8 mouse cellular contexts compared by ENCODE assay signal in genomic region chr12:51377003-51377887, GRCm38 (mm10). TPM values are rescaled to one million over a fixed set of nuclear protein-coding genes. Genes with fewer than 3 reads are reported as not detected.
DNase-seq lines count a peak whose midpoint lies in the region; ATAC-seq and TF ChIP-seq lines count a peak whose summit lies in the region.

Scfd1 (plus strand) TSS chr12:51377510.

- no peaks in the 10 kb centered on the region for H3K27me3 ChIP-seq in forebrain, embryonic 10.5 days (ENCODE audit: poor library complexity, severe bottlenecking)
- no peaks in the 10 kb centered on the region for H3K27me3 ChIP-seq in heart, embryonic 15.5 days
- no peaks in the 10 kb centered on the region for H3K27me3 ChIP-seq in liver, embryonic 14.5 days (ENCODE audit: control insufficient read depth, insufficient read depth, low read length)
- H3K27me3 ChIP-seq in neural tube, embryonic 11.5 days (ENCODE audit: control insufficient read depth, insufficient read depth, low read length): no peaks in the 10 kb centered on the region
- no peaks in the 10 kb centered on the region for H3K27me3 ChIP-seq in stomach, postnatal 0 days (ENCODE audit: control insufficient read depth, insufficient read depth, low read length)

- peak within 1 kb of the TSS; percentile 95 for H3K27ac ChIP-seq in forebrain, embryonic 10.5 days
- H3K27ac ChIP-seq in heart, embryonic 15.5 days: peak within 1 kb of the TSS; percentile 88
- H3K27ac ChIP-seq in liver, embryonic 14.5 days: peak within 1 kb of the TSS; percentile 83
- peak within 1 kb of the TSS; percentile 51 for H3K27ac ChIP-seq in neural tube, embryonic 11.5 days (ENCODE audit: low read depth, low read length)
- H3K27ac ChIP-seq in stomach, postnatal 0 days (replicated peaks): peak within 1 kb of the TSS; percentile 81

- H3K4me3 ChIP-seq in forebrain, embryonic 10.5 days: peak within 1 kb of the TSS; percentile 80
- H3K4me3 ChIP-seq in heart, embryonic 15.5 days: peak within 1 kb of the TSS; percentile 92
- H3K4me3 ChIP-seq in liver, embryonic 14.5 days (ENCODE audit: insufficient read depth in 1 of 2, low read depth in 2 of 2, low read length in 2 of 2): peak within 1 kb of the TSS; percentile 93 to 100
- H3K4me3 ChIP-seq in neural tube, embryonic 11.5 days (ENCODE audit: low read depth, low read length): peak within 1 kb of the TSS; percentile 70
- H3K4me3 ChIP-seq in stomach, postnatal 0 days (ENCODE audit: low read depth, low read length): peak within 1 kb of the TSS; percentile 88

- TF ChIP-seq EP300 in liver, embryonic 14.5 days (IDR thresholded peaks at IDR 0.05; ENCODE audit: low read depth): no peak
- TF ChIP-seq EP300 in stomach, postnatal 0 days (optimal IDR thresholded peaks at IDR 0.05): no peak

- WGBS in forebrain, embryonic 10.5 days: 2% methylated on average over 34 of the region's 34 CpGs
- 1% methylated on average over 34 of the region's 34 CpGs for WGBS in heart, embryonic 15.5 days
- WGBS in liver, embryonic 14.5 days (ENCODE audit: insufficient replicate concordance): under 1% methylated on average over 34 of the region's 34 CpGs
- 1% methylated on average over 34 of the region's 34 CpGs for WGBS in neural tube, embryonic 11.5 days
- WGBS in stomach, postnatal 0 days: under 1% methylated on average over 34 of the region's 34 CpGs

- H3K9ac ChIP-seq in heart, embryonic 15.5 days: peak within 1 kb of the TSS; percentile 86
- H3K9ac ChIP-seq in liver, embryonic 14.5 days (replicated peaks): peak within 1 kb of the TSS; percentile 96
- peak within 1 kb of the TSS; percentile 81 for H3K9ac ChIP-seq in neural tube, embryonic 11.5 days (ENCODE audit: low read length)
- peak within 1 kb of the TSS; percentile 80 for H3K9ac ChIP-seq in stomach, postnatal 0 days (ENCODE audit: low read length)

- DNase-seq in CD8-positive naive resting alpha-beta T cell, adult 2 months (ENCODE audit: low read depth in 2 of 2, low spot score in 2 of 2): peak; percentile 88 to 89
- peak; percentile 86 for DNase-seq in c-Kit-positive CD71-negative TER-119-negative erythroid progenitor cells, embryonic 14.5 days (ENCODE audit: low read depth)
- DNase-seq in forebrain, embryonic 10.5 days (ENCODE audit: extremely low spot score, low spot score): peak; percentile 95
- peak; percentile 93 to 96 for DNase-seq in kidney, postnatal 25 days
- peak; percentile 88 to 93 (median 91) for DNase-seq in liver, embryonic 14.5 days (ENCODE audit: low read depth in 3 of 3, low spot score in 3 of 3)
- peak; percentile 96 for DNase-seq in neural tube, embryonic 11.5 days (ENCODE audit: low spot score)
- DNase-seq in stomach, postnatal 0 days (ENCODE audit: low spot score): peak; percentile 96

- TF ChIP-seq CTCF in liver, embryonic 14.5 days (IDR thresholded peaks at IDR 0.05; ENCODE audit: low read depth): no peak
- no peak for TF ChIP-seq CTCF in stomach, postnatal 0 days (IDR thresholded peaks at IDR 0.05; ENCODE audit: low read depth)

- H3K36me3 ChIP-seq in forebrain, embryonic 10.5 days (replicated peaks): peaks cover 40% of the 10 kb centered on the region
- H3K36me3 ChIP-seq in heart, embryonic 15.5 days: peaks cover 21% of the 10 kb centered on the region
- H3K36me3 ChIP-seq in liver, embryonic 14.5 days (replicated peaks; ENCODE audit: control insufficient read depth, insufficient read depth, low read depth): peaks cover 15% of the 10 kb centered on the region
- H3K36me3 ChIP-seq in neural tube, embryonic 11.5 days (ENCODE audit: control insufficient read depth, insufficient read depth, low read length): no peaks in the 10 kb centered on the region
- no peaks in the 10 kb centered on the region; the same call in 1 of the 2 replicates for H3K36me3 ChIP-seq in stomach, postnatal 0 days (ENCODE audit: control insufficient read depth, insufficient read depth, low read length)

- peaks cover 9% of the 10 kb centered on the region; the same call in 1 of the 2 replicates for H3K4me1 ChIP-seq in forebrain, embryonic 10.5 days
- H3K4me1 ChIP-seq in heart, embryonic 15.5 days (replicated peaks): 0 out of 2 replicates have a peak, but pooled peaks cover 2% of the 10 kb centered on the region
- H3K4me1 ChIP-seq in liver, embryonic 14.5 days (replicated peaks; ENCODE audit: control insufficient read depth in 2 of 2, insufficient read depth in 2 of 2, low read length in 1 of 2): peaks cover 0 to 3% of the 10 kb centered on the region in 2 experiments; a peak in 1 of 4 replicates
- H3K4me1 ChIP-seq in neural tube, embryonic 11.5 days (ENCODE audit: control insufficient read depth, insufficient read depth, low read length): no peaks in the 10 kb centered on the region
- H3K4me1 ChIP-seq in stomach, postnatal 0 days (replicated peaks; ENCODE audit: control insufficient read depth, insufficient read depth): no peaks in the 10 kb centered on the region

- peak; percentile 100 for ATAC-seq in heart, embryonic 15.5 days (replicated peaks; ENCODE audit: insufficient number of reproducible peaks, insufficient read depth, low FRiP score, low read depth)
- peak; percentile 100 for ATAC-seq in liver, embryonic 14.5 days (ENCODE audit: insufficient read depth)
- ATAC-seq in neural tube, embryonic 11.5 days (ENCODE audit: insufficient read depth, low FRiP score, low TSS enrichment): peak; percentile 100
- peak; percentile 100 for ATAC-seq in stomach, postnatal 0 days (ENCODE audit: low FRiP score, low TSS enrichment)

- H3K9me3 ChIP-seq in forebrain, embryonic 10.5 days: no peaks in the 10 kb centered on the region
- no peaks in the 10 kb centered on the region for H3K9me3 ChIP-seq in heart, embryonic 15.5 days (replicated peaks)
- no peaks in the 10 kb centered on the region for H3K9me3 ChIP-seq in liver, embryonic 14.5 days (ENCODE audit: control insufficient read depth, low read length)
- H3K9me3 ChIP-seq in neural tube, embryonic 11.5 days (ENCODE audit: control insufficient read depth, low read length): no peaks in the 10 kb centered on the region
- H3K9me3 ChIP-seq in stomach, postnatal 0 days (ENCODE audit: control insufficient read depth, low read length): no peaks in the 10 kb centered on the region

- H3K4me2 ChIP-seq in heart, embryonic 15.5 days: peak within 1 kb of the TSS; percentile 67
- peak within 1 kb of the TSS; percentile 78 for H3K4me2 ChIP-seq in liver, embryonic 14.5 days (ENCODE audit: low read depth)
- H3K4me2 ChIP-seq in neural tube, embryonic 11.5 days (ENCODE audit: low read depth): peak within 1 kb of the TSS; percentile 58
- peak within 1 kb of the TSS; percentile 62 for H3K4me2 ChIP-seq in stomach, postnatal 0 days (replicated peaks; ENCODE audit: low read depth)

RNA-seq across cellular contexts. Expression of gene Scfd1, which starts in this region (rescaled TPM):
- polyA plus RNA-seq in forebrain, embryonic 10.5 days (2016; fragmentation: Nextera tagmentation; extraction: Ambion mirVana): 61.6 and 65.9 TPM in 2 replicates
- 56.4 and 56.9 TPM in 2 replicates for polyA plus RNA-seq in heart, embryonic 15.5 days (2015; fragmentation: Nextera tagmentation; extraction: Ambion mirVana)
- 9.5 and 17.8 TPM in 2 replicates for polyA plus RNA-seq in liver, embryonic 14.5 days (2012; rRNA removed)
- polyA plus RNA-seq in liver, embryonic 14.5 days (2014; fragmentation: Nextera tagmentation; extraction: Ambion mirVana): 39.4 and 40.4 TPM in 2 replicates
- polyA plus RNA-seq in neural tube, embryonic 11.5 days (2014; fragmentation: Nextera tagmentation; extraction: Ambion mirVana): 78.5 and 79.4 TPM in 2 replicates
- polyA plus RNA-seq in stomach, postnatal 0 days (2015; fragmentation: Nextera tagmentation; extraction: Ambion mirVana): 59.7 and 61.8 TPM in 2 replicates

Comparison
In these comparisons a context has a peak if more than half of its experiments do, and no peak if none do; other contexts are left out.
1. Peak in every context shown above with its lines: DNase-seq, ATAC-seq, H3K4me3 ChIP-seq and H3K27ac ChIP-seq.